Mouse (Mus musculus) spleen, adult 10 weeks (tissue): ENCODE data around the gene Cela1. TPM values are rescaled to one million over a fixed set of nuclear protein-coding genes. Genes with fewer than 3 reads are reported as not detected.

Experiments used
- polyA plus RNA-seq: library from polyadenylated mRNA; stranded (reverse); fragments of 350-450 nt; fragmentation: Illumina TruSeq; extraction: RNeasy Lipid Tissue Mini Kit (QIAGEN cat#74804); gene quantifications from one replicate; pipeline ENCODE4 v1.2.3, GENCODE M21; 2015; ENCODE audit warnings: low replicate concordance; ENCODE audit not compliant: insufficient read depth

Cela1 gene
- polyA plus RNA-seq, result 46.7 TPM

GRCm38 (mm10) chr15:100687430-100687971, at the start of gene Cela1:
Cela1 (minus strand) TSS chr15:100687921.

DNA sequence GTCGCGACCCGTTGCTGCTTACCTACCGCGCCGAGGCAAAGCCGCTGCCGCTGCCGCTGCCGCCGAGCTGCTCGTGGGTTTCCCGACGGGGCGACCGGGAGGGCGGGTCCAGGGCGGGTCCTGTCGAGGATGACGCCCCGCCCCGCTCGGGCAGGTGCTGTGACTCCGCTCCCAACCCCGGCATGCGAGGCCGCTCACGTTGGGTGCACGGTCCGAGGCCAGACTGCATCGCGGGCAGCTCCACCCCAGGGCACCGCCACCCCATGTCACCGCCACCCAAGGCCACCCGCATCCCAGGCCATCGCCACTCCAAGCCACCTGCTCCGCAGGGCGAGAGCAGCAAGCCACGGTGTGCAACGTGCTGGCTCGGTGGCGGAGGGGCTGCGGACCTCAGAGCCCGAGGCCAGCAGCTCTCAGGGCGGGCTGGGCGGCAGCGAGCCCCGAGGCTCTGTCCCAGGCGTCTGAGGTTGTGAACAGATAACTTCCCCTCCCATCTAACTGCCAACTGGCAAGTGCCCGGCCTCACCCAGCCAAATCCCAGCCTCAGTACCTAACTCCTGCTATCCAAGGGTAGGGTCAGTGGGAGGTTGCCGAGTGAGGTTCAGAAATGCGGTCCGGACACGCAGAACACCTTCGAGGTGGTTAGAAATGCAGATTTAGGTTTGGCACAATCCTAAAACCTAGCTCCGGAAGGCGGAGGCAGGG, 41.7 kb upstream of the Cela1 start, which contains the start of gene Galnt6:
Galnt6 (minus strand) TSS at position 96 of the 705 bp plus-strand sequence.

DNA sequence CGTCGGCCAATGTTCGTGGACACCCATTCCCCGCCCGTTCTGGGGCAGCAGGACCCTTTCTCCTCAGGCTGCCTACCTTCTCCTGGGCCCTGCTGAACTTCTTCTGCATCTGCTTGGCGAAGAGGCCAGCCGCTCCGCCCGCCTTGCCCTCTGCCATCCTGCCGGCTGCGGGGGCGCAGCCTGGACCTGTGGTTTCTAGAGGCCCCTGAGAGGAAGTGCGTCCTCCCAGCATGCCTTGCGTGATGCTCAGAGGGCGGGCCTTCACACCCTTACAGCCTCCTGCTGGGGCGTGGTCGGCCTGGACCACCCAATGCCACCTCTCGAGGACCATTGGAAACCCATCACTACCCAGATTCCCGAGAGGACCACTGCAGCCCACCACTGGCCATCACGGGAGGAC, 18.4 kb downstream of the Cela1 start, which contains the start of gene Bin2:
Bin2 (minus strand) TSS at position 217 of the 400 bp plus-strand sequence.

DNA sequence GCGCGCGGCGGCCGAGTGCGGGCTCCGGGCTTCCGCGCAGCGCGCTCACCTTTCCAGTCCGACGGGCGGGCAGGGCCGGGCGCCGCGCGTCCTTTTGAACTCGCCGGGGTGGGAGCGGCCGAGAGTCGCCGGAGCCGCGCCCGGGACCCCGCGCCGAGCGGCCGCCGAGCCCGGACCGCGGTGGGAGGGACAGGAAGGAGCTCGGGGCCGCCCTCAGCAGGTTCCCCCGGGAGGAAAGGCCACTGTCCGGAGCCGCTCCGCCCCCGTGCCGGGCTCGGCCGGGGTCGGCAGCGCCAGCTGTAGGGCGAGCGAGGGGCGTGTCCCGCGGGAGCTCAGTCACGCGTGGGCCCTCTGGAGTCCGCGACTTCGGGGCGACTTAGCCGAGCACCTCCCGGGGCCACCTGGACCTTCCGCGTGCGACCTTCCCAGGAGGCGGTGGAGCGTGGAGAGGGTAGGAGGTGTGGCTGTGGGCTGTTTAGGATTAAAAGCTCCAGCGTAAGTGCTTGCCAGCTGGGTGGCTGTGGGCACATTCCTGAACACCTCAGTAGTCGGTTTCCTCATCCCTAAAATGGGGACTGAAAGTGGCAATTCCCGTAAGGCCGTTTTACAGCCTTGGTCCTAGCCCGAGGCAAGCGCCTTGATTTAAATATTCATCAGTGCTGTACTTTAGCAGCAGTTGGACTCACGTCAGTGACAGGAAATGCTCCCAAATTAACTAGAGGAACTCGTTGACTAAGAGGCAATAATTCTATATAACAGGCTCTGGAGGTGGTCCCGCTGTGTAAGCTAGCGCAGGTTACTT, 50.8 kb downstream of the Cela1 start, which contains the start of gene Smagp:
Smagp (minus strand) TSS at position 241 of the 802 bp plus-strand sequence.

Other genes starting within 250 kb of the Cela1 start
- 37.2 TPM for gene Letmd1, start 218.9 kb downstream of the Cela1 start, polyA plus RNA-seq
- 1.9 TPM for gene Csrnp2, start 192.4 kb downstream of the Cela1 start, polyA plus RNA-seq
- 9.6 TPM for gene Tfcp2, start 135.9 kb downstream of the Cela1 start, polyA plus RNA-seq
- gene Pou6f1, start 87.9 kb downstream of the Cela1 start, polyA plus RNA-seq, result 27.7 TPM
- gene Dazap2, start 72.6 kb downstream of the Cela1 start, polyA plus RNA-seq, result 422 TPM
- 20.1 TPM for gene Smagp, start 51.0 kb downstream of the Cela1 start, polyA plus RNA-seq
- 90.0 TPM for gene Bin2, start 18.4 kb downstream of the Cela1 start, polyA plus RNA-seq
- gene Galnt6, start 41.5 kb upstream of the Cela1 start, polyA plus RNA-seq, result 32.8 TPM
- gene Slc4a8, start 73.8 kb upstream of the Cela1 start, polyA plus RNA-seq, result 24.8 TPM
- gene Scn8a, start 181.9 kb upstream of the Cela1 start, polyA plus RNA-seq, result 2.2 TPM